Mouse (Mus musculus): ENCODE results near the gene Camk1d. TPM values are rescaled to one million over a fixed set of nuclear protein-coding genes. Genes with fewer than 3 reads are reported as not detected.

Gene Camk1d
- polyA plus RNA-seq, 1 experiment from 2014 or later, result 3.8 TPM

Other genes with a start within 250 kb of the Camk1d start
- 32.0 and 36.2 TPM in 2 replicates for gene Nudt5, start 130.5 kb upstream of the Camk1d start, polyA plus RNA-seq (2014; fragmentation: Nextera tagmentation; extraction: Ambion mirVana)
- 278 and 301 TPM in 2 replicates for gene Cdc123, start 130.6 kb upstream of the Camk1d start, polyA plus RNA-seq (2014; fragmentation: Nextera tagmentation; extraction: Ambion mirVana)
- gene Gm13199, start 148.4 kb upstream of the Camk1d start, polyA plus RNA-seq (2014; fragmentation: Nextera tagmentation; extraction: Ambion mirVana), result 0.63 and 0.85 TPM in 2 replicates
- 80.3 and 86.8 TPM in 2 replicates for gene Sec61a2, start 180.9 kb upstream of the Camk1d start, polyA plus RNA-seq (2014; fragmentation: Nextera tagmentation; extraction: Ambion mirVana)
- gene Dhtkd1, start 228.3 kb upstream of the Camk1d start, polyA plus RNA-seq (2014; fragmentation: Nextera tagmentation; extraction: Ambion mirVana), result 2.5 and 3.5 TPM in 2 replicates
- 7.6 and 7.8 TPM in 2 replicates for gene Upf2, start 237.0 kb upstream of the Camk1d start, polyA plus RNA-seq (2014; fragmentation: Nextera tagmentation; extraction: Ambion mirVana)

All from forebrain, embryonic 14.5 days (tissue).